Mouse (Mus musculus) cerebellum, postnatal 14 days (tissue): ENCODE data around the gene Caly.

ENCODE experiments used
- DNase-seq, 2 experiments: peaks; one replicate each; pipeline ENCODE4 v3.0.0; 2021; ENCODE audit warnings: mixed read lengths in 2 of 2

Caly gene

GRCm38 (mm10) chr7:140036281-140037170 lies 45.8 kb downstream of the Caly start, which contains the start of the genes Zfp511 and Tubgcp2:
Gene Zfp511, plus strand, starts transcription at chr7:140036391.
Gene Tubgcp2, minus strand, starts transcription at chr7:140036669.
- peak; percentile 95 to 96 for DNase-seq

DNA sequence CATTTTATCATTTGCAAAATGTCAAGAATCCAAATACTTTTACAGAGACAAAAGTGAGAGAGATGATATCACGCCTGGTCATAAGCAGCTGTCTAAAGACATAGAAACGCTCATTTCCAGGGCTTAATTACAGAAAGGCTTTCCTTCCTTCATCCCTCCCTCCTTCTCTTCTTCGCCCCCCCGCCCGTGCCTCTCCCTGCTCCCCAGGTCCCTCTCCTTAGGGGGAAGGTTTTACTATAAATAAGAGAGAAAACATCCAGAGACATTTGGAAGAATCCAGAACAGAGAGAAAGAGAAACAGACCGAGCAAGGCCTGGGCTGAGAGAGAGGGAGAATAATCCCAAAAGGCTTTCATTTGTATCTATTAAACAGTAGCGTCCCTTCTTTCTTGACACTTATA lies 46.9 kb downstream of the Caly start:
- no peak for DNase-seq

DNA sequence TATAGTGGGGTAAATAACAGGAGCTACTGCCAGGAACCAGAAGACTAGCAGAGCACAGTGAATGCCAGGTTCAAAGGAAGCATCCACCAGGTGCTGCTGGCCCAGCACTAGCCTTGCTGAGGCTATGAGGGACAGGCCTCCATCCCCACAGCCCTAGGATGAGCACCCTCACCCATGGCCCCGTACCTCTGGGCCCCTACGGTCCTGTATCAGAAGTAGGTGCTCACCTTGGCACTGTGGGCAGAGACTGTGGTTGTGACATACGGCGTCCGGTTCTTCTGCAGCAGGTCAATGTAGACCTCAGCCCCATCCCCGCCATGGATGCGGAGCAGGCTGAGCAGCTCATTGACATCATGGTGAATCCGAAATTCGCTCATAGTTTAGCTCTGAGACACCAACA lies 49.0 kb downstream of the Caly start:
- DNase-seq: no peak

DNA sequence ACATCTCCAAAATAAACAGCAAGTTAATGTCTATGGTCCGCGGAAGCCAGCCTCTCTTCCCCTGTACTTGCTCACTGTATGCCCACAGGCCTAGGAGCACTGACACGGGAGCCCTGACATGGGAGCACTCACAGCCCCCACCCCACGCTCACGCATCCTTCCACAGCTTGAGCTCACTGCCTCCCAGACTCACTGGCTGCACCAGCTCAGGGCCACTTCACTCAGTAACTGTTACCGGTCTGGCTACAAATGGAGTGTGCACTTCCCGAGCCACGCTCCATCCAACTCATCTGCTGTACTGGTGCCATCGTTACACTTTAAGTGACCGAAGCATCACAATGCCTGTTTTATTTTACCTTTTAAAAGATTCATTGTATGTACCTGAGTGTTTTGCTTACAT lies 50.0 kb downstream of the Caly start:
- DNase-seq: no peak

DNA sequence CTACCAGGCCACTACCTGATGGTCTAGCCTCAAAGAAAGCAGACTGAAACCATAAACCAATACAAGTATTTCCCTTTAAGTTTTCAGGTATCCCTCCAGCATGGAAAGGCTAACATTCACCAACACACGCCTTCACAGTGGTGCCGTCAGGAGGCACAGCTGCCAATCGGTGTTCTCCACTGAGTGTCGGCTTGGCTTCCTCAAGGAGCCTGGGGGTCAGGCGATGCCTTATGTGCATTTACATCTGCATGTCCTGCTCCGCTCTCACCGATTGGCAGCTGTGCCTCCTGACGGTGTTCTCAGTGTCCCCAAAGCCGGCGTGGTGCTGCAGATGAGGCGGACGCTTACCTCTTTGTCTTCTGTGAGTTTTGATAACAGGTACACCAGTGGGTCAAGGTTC lies 50.6 kb downstream of the Caly start:
- DNase-seq: no peak
